Mouse (Mus musculus) hindbrain, embryonic 12.5 days (tissue): ENCODE data around the gene Acsl6. TPM values are rescaled to one million over a fixed set of nuclear protein-coding genes. Genes with fewer than 3 reads are reported as not detected.
"Not testable (repeated sequence)": the region's sequence is repeated elsewhere in the genome, so short reads cannot be mapped to it uniquely, and the experiment has no call there.

Experiments used
- ATAC-seq: fragments of 200-750 bp; cut with Nextera tagmentation; 2 replicates; pipeline ENCODE4 v1.8.0; 2017; ENCODE audit warnings: moderate TSS enrichment; ENCODE audit not compliant: low FRiP score
- H3K27ac ChIP-seq: fragments of 300-500 bp; sonication (generic); 2 replicates; pipeline ENCODE4 v1.5.1; 2016; ENCODE audit warnings: mild to moderate bottlenecking
- H3K27me3 ChIP-seq: fragments of 300-500 bp; sonication (generic); 2 replicates; pipeline ENCODE4 v1.6.1; 2016; ENCODE audit warnings: mild to moderate bottlenecking
- H3K36me3 ChIP-seq: fragments of 300-500 bp; sonication (generic); 2 replicates; pipeline ENCODE4 v1.6.1; 2016; ENCODE audit warnings: mild to moderate bottlenecking
- H3K4me1 ChIP-seq: fragments of 300-500 bp; sonication (generic); 2 replicates; pipeline ENCODE4 v1.6.1; 2016
- H3K4me2 ChIP-seq: fragments of 300-500 bp; sonication (generic); replicated peaks from 2 replicates; pipeline ENCODE4 v1.6.1; 2016; ENCODE audit warnings: mild to moderate bottlenecking
- H3K4me3 ChIP-seq: fragments of 300-500 bp; sonication (generic); 2 replicates; pipeline ENCODE4 v1.5.1; 2016; ENCODE audit warnings: mild to moderate bottlenecking
- H3K9ac ChIP-seq: fragments of 300-500 bp; sonication (generic); 2 replicates; pipeline ENCODE4 v1.6.1; 2016; ENCODE audit warnings: mild to moderate bottlenecking, moderate library complexity
- H3K9me3 ChIP-seq: fragments of 300-500 bp; sonication (generic); replicated peaks from 2 replicates; pipeline ENCODE4 v1.6.1; 2016; ENCODE audit warnings: mild to moderate bottlenecking
- WGBS: fragments of 180-500 bp; shearing (Covaris S2); methylation state at CpG from one replicate; pipeline ENCODE4 v1.1.7; 2016; 5-methylcytosine and 5-hydroxymethylcytosine counted together
- polyA plus RNA-seq: library from polyadenylated mRNA; unstranded; fragments of >200 nt; fragmentation: Nextera tagmentation; extraction: Ambion mirVana; gene quantifications from 2 replicates; pipeline ENCODE4 v1.2.1, GENCODE M21; 2016

The Acsl6 gene
- polyA plus RNA-seq, 1 experiment from 2014 or later: 23.4 TPM

- no peak for ATAC-seq
- WGBS: 85% methylated on average over 4 of the region's 4 CpGs
These were observed 7.6 kb upstream of the Acsl6 start for GRCm38 (mm10) chr11:54295971-54296370.

GRCm38 (mm10) chr11:54296734-54297133 is 6.9 kb upstream of the Acsl6 start:
- H3K9me3 ChIP-seq: peaks cover 9% of the 10 kb centered on the region; the same call in 1 of the 2 replicates
- no peak overlapping the region for H3K27ac ChIP-seq
- H3K9ac ChIP-seq: no peak overlapping the region
- no peaks in the 10 kb centered on the region for H3K27me3 ChIP-seq
- ATAC-seq: no peak
- 100% methylated on average over 1 of the region's 1 CpGs for WGBS
- no peak overlapping the region for H3K4me3 ChIP-seq
- no peaks in the 10 kb centered on the region for H3K36me3 ChIP-seq
- H3K4me1 ChIP-seq: no peaks in the 10 kb centered on the region
- H3K4me2 ChIP-seq: no peak overlapping the region

More at GRCm38 (mm10) chr11:54295971-54296370, 7.6 kb upstream of the Acsl6 start:
- Histone ChIP-seq H3K36me3 (no peaks in the 10 kb centered on the region), H3K27me3 (no peaks in the 10 kb centered on the region), H3K9ac (no peak overlapping the region), H3K9me3 (peaks cover 9% of the 10 kb centered on the region; the same call in 1 of the 2 replicates), H3K4me3 (no peak overlapping the region), H3K4me2 (no peak overlapping the region), H3K27ac (no peak overlapping the region), H3K4me1 (no peaks in the 10 kb centered on the region)

GRCm38 (mm10) chr11:54297471-54297870 is 6.1 kb upstream of the Acsl6 start:
- H3K4me2 ChIP-seq, H3K36me3 ChIP-seq, H3K4me3 ChIP-seq, ATAC-seq, H3K9ac ChIP-seq, H3K27me3 ChIP-seq, H3K9me3 ChIP-seq, H3K27ac ChIP-seq, H3K4me1 ChIP-seq: not testable (repeated sequence)
- WGBS: 82% methylated on average over 2 of the region's 2 CpGs

- no peak overlapping the region for H3K27ac ChIP-seq
- ATAC-seq: no peak
- H3K4me2 ChIP-seq: no peak overlapping the region
- no peak overlapping the region for H3K9ac ChIP-seq
- H3K9me3 ChIP-seq: peaks cover 9% of the 10 kb centered on the region; the same call in 1 of the 2 replicates
- no peaks in the 10 kb centered on the region for H3K36me3 ChIP-seq
- peaks cover 3% of the 10 kb centered on the region; the same call in 1 of the 2 replicates for H3K4me1 ChIP-seq
- H3K4me3 ChIP-seq: no peak overlapping the region
- H3K27me3 ChIP-seq: no peaks in the 10 kb centered on the region
These were observed 4.8 kb upstream of the Acsl6 start for GRCm38 (mm10) chr11:54298777-54299176.

GRCm38 (mm10) chr11:54301994-54302393 is 1.6 kb upstream of the Acsl6 start:
- no peak overlapping the region for H3K27ac ChIP-seq
- WGBS: 93% methylated on average over 8 of the region's 8 CpGs
- no peak for ATAC-seq

GRCm38 (mm10) chr11:54302606-54303005 is 992 bp upstream of the Acsl6 start:
- no peak for ATAC-seq
- H3K9me3 ChIP-seq: peaks cover 5% of the 10 kb centered on the region; the same call in 1 of the 2 replicates
- no peaks in the 10 kb centered on the region for H3K27me3 ChIP-seq
- no peak overlapping the region for H3K9ac ChIP-seq
- no peak overlapping the region for H3K4me3 ChIP-seq
- 0 out of 2 replicates have a peak overlapping the region, but pooled peaks have one; percentile 89 for H3K27ac ChIP-seq
- H3K36me3 ChIP-seq: no peaks in the 10 kb centered on the region
- H3K4me2 ChIP-seq: no peak overlapping the region
- peaks cover 19% of the 10 kb centered on the region for H3K4me1 ChIP-seq
- 88% methylated on average over 3 of the region's 3 CpGs for WGBS

More at GRCm38 (mm10) chr11:54301994-54302393, 1.6 kb upstream of the Acsl6 start:
- H3K4me3 ChIP-seq: no peak overlapping the region
- no peak overlapping the region for H3K4me2 ChIP-seq
- peaks cover 9% of the 10 kb centered on the region; the same call in 1 of the 2 replicates for H3K9me3 ChIP-seq
- H3K4me1 ChIP-seq: peaks cover 19% of the 10 kb centered on the region
- H3K27me3 ChIP-seq: no peaks in the 10 kb centered on the region
- H3K36me3 ChIP-seq: no peaks in the 10 kb centered on the region
- no peak overlapping the region for H3K9ac ChIP-seq

- Histone ChIP-seq H3K36me3 (no peaks in the 10 kb centered on the region), H3K9ac (peak overlapping the region; percentile 81), H3K27me3 (no peaks in the 10 kb centered on the region), H3K4me1 (peaks cover 19% of the 10 kb centered on the region), H3K4me3 (peak overlapping the region; percentile 70), H3K27ac (peak overlapping the region; percentile 89), H3K4me2 (peak overlapping the region; percentile 73), H3K9me3 (peaks cover 5% of the 10 kb centered on the region; the same call in 1 of the 2 replicates)
- 20% methylated on average over 6 of the region's 6 CpGs for WGBS
- peak; percentile 43; the same call in 1 of the 2 replicates for ATAC-seq
These were observed 396 bp upstream of the Acsl6 start for GRCm38 (mm10) chr11:54303076-54303727.

- Histone ChIP-seq H3K36me3 (no peaks in the 10 kb centered on the region), H3K4me3 (peak overlapping the region; percentile 70), H3K4me2 (peak overlapping the region; percentile 73), H3K27me3 (no peaks in the 10 kb centered on the region), H3K27ac (peak overlapping the region; percentile 89), H3K9ac (peak overlapping the region; percentile 81), H3K4me1 (peaks cover 19% of the 10 kb centered on the region), H3K9me3 (no peaks in the 10 kb centered on the region)
- WGBS: 4% methylated on average over 7 of the region's 7 CpGs
- peak; percentile 63 for ATAC-seq
These were observed 874 bp downstream of the Acsl6 start for GRCm38 (mm10) chr11:54304471-54304873.

GRCm38 (mm10) chr11:54305331-54305730 is 1.7 kb downstream of the Acsl6 start:
- H3K36me3 ChIP-seq: no peaks in the 10 kb centered on the region
- H3K9me3 ChIP-seq: no peaks in the 10 kb centered on the region
- no peak for ATAC-seq
- WGBS: 74% methylated on average over 3 of the region's 3 CpGs
- peak overlapping the region; percentile 15 for H3K4me3 ChIP-seq
- H3K9ac ChIP-seq: peak overlapping the region; percentile 28; the same call in 1 of the 2 replicates
- no peak overlapping the region for H3K27ac ChIP-seq
- H3K4me1 ChIP-seq: peaks cover 21% of the 10 kb centered on the region
- H3K27me3 ChIP-seq: no peaks in the 10 kb centered on the region
- peak overlapping the region; percentile 73 for H3K4me2 ChIP-seq

GRCm38 (mm10) chr11:54307139-54307816 is 3.7 kb downstream of the Acsl6 start:
- no peak for ATAC-seq
- Histone ChIP-seq H3K27ac (no peak overlapping the region), H3K27me3 (no peaks in the 10 kb centered on the region), H3K4me1 (peaks cover 40% of the 10 kb centered on the region), H3K4me2 (no peak overlapping the region), H3K9ac (no peak overlapping the region), H3K9me3 (no peaks in the 10 kb centered on the region), H3K4me3 (no peak overlapping the region), H3K36me3 (no peaks in the 10 kb centered on the region)
- WGBS: 81% methylated on average over 7 of the region's 7 CpGs

- no peak overlapping the region for H3K4me2 ChIP-seq
- H3K9me3 ChIP-seq: no peaks in the 10 kb centered on the region
- peaks cover 62% of the 10 kb centered on the region for H3K4me1 ChIP-seq
- no peak for ATAC-seq
- no peaks in the 10 kb centered on the region for H3K27me3 ChIP-seq
- H3K27ac ChIP-seq: no peak overlapping the region
- H3K4me3 ChIP-seq: no peak overlapping the region
- WGBS: 79% methylated on average over 2 of the region's 2 CpGs
- H3K9ac ChIP-seq: no peak overlapping the region
- no peaks in the 10 kb centered on the region for H3K36me3 ChIP-seq
These were observed 7.0 kb downstream of the Acsl6 start for GRCm38 (mm10) chr11:54310588-54310987.

- Histone ChIP-seq H3K4me2 (no peak overlapping the region), H3K4me3 (no peak overlapping the region), H3K9me3 (no peaks in the 10 kb centered on the region), H3K36me3 (no peaks in the 10 kb centered on the region), H3K27ac (peak overlapping the region; percentile 78), H3K4me1 (peaks cover 49% of the 10 kb centered on the region), H3K9ac (no peak overlapping the region), H3K27me3 (no peaks in the 10 kb centered on the region)
- WGBS: under 1% methylated on average over 5 of the region's 5 CpGs
- peak; percentile 66; the same call in 1 of the 2 replicates for ATAC-seq
These were observed 8.4 kb downstream of the Acsl6 start for GRCm38 (mm10) chr11:54312021-54312420.
